Mouse (Mus musculus) gastrocnemius, postnatal 4 days (tissue): ENCODE results near the gene Phgr1. TPM values are rescaled to one million over a fixed set of nuclear protein-coding genes. Genes with fewer than 3 reads are reported as not detected.

ENCODE experiments used
- DNase-seq, 2 experiments: peaks; one replicate each; pipeline ENCODE4 v3.0.0; 2021 to 2022; ENCODE audit warnings: low spot score in 2 of 2, mixed read lengths in 2 of 2
- total RNA-seq, 2 experiments: library from RNA; stranded (reverse); gene quantifications; 2 replicates each; pipeline ENCODE4 v1.2.3; 2021

The Phgr1 gene
- total RNA-seq, 2 experiments from 2014 or later: not detected

DNA sequence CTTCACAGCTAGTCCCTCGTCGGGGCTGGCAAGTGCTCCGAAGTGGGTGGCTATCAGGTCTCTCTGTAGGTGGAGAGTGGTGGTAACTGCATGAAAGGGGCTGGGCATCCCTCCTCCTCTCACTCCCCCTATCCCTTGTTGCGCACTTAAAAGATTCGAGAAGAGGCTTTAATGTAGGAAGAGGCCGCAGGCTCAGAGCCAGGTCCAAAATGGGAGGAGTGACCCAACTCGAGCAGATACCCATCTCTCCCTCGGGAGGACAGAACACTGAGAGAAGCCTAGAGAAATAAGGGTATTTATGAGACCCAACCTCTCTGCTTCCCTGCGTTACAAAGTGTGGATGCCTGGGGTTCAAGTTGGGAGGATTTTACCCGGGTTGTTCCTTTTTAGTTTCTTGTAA is 6.5 kb downstream of the Phgr1 start:
- DNase-seq: no peak

DNA sequence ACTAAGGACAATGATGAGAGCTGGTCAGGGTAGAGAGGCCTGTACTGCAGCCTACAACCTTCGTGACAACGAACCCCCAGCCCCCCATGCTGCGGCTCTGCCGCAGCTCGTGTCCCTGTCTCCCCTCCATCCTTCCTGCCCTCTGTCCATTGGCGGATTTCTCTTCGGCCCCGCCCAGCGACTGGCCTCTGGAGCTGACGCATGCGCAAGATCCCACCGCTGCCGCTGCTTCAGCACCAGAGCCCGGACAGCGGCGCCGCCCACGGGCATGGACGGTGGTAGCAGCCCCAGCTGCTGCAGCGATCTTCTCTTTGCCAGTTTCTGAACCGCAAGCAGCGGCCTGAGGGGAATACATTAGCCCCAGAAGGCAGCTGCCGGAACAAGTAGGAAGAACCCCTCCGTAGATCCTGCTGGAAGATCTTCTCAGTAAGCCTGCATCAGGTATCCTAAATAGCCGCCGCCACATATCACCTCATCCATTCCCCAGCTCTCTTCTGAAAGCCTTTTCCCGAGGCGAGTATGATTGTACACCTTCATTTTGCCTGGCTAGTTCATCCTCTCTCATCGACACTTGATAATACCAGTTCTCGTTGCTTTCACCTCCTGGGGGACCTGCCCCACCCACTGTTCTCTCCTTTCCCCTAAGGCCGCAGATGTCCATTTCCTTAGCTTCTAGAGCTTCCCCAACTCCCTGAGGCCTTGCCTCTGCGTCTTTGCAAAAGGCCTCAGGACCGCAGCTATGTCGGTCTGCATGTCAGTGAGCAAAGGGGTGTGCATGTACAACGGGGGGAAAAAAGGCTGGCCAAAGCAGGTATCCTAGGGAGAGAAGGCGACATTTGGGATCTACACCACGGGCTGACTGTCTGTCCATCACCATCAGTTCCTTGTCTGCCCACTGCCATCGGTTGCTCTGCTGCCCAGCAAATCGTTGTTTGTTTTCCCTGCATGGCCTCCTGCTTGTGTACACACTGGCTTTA is 7.2 kb downstream of the Phgr1 start, which contains the start of gene Disp2:
Gene Disp2, plus strand, starts transcription at position 216 of the 977 bp plus-strand sequence.
- DNase-seq: peak; percentile 86 to 92

DNA sequence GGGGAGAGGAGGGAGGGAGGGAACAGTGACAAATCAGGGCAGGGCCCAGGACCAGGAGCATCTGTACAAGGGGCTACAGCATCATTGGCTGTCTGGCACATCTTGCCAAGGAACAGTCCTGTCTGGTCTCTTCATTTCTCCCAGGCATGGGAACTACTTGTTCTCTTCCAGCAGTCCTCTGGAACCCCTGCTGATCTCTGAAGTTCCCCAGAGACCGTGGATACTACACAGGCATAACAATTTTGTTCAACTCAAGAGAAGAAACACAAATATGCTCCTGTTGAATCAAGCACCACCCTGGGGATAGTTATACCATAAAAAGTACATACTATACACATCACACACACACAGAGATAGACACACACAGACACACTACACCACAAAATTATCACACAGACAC is 8.5 kb downstream of the Phgr1 start:
- DNase-seq: no peak

DNA sequence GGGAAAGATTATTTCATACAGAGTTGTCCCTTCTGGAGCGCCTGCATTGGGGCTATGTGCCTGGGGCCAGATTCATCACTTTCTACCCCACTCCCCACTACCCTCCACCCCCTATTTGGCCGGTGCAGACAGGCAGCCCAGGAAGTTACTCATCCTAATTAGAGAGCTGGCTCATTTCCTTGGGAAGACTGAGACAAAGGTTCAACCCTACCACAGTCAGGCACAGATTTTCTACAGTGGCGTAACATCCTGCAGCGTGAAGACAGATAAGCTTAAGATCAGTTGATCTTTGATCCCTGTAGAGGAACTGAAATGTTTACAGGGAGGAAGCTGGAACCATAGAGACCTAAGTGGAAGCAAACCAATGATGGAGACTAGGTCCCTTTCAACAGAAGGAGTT is 9.7 kb downstream of the Phgr1 start:
- no peak for DNase-seq

DNA sequence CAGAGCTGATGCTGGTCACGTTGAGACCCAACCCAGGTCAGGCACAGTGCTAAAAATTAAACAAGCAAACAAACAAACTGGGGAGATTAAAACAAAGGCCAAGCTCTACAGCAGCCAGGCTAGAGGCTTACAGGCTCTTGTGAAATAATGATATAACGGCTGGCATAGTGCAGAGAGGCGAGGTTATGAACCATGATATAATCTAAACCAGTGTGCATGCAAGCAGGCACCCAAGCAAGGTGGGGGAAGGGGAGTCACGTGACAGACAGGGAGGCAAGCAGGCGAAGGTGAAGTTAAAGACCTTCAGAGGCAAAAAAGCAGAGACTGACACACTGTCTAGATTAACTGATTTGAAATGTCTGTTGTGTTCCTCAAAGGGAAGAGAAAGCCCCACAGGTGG is 10.5 kb downstream of the Phgr1 start:
- DNase-seq: no peak

DNA sequence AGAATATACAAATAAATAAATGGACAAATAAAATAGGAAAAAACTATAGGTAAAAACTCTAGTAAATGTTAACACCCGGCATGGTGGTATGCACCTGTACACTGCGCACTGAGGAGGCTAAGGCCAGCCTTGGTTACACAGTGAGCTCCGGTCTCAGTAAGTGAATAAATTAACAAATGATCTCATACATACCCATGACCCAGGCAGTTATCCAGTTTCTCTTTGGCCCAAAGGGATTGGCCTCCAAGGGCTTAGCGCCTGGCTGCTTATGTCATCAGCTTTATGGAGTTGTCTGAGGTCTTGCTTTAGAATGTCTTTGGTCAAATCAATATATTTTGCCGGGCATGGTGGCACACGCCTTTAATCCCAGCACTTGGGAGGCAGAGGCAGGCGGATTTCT is 11.1 kb downstream of the Phgr1 start:
- DNase-seq: no peak

DNA sequence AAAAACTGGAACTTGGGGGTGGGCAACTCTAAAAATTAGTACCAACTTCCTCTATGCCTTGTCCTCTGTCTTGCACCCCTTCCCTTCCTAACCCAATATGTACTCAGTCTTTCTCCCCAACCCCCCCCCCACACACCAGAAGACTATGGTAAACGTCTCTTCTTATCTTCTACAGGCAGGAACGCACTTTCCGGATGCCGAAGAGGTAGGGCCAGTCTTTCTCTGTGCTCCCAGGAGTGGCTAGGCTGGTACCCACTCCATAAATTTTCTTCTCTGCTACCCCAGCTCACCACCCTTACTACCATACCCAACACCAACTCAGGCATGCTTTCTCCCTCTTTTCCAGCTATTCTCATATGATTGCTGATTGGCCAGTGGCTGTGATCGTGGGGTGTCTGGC is 14.0 kb downstream of the Phgr1 start:
- no peak for DNase-seq

DNA sequence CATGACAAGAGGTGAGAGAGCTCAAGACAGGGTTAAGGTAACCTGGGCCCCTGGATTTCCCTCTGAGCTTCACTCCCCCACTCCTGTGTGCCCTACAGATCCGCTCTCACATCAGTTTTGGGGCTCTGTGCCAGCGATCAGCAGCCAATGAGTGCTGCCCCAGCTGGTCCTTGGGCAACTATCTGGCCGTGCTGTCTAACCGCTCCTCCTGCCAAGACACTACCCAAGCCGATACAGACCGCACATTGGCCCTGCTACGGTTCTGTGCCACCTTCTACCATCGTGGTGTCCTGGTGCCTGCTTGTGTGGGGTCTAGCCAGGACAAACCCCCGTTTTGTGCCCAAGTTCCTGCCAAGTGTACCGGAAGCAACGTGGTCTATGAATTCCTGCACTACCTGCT is 16.9 kb downstream of the Phgr1 start:
- no peak for DNase-seq

DNA sequence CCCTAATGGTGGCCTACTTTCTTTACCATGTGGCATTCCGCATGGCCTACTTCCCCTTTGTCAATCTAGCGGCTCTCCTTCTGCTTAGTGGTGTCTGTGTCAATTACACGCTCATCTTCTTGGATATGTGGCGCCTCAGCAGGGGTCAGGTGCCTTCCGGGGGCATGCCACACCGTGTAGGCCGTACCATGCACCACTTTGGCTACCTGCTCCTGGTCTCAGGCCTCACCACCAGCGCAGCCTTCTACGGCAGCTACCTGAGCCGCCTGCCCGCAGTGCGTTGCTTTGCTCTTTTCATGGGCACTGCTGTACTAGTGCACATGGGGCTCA is 17.6 kb downstream of the Phgr1 start:
- no peak for DNase-seq

DNA sequence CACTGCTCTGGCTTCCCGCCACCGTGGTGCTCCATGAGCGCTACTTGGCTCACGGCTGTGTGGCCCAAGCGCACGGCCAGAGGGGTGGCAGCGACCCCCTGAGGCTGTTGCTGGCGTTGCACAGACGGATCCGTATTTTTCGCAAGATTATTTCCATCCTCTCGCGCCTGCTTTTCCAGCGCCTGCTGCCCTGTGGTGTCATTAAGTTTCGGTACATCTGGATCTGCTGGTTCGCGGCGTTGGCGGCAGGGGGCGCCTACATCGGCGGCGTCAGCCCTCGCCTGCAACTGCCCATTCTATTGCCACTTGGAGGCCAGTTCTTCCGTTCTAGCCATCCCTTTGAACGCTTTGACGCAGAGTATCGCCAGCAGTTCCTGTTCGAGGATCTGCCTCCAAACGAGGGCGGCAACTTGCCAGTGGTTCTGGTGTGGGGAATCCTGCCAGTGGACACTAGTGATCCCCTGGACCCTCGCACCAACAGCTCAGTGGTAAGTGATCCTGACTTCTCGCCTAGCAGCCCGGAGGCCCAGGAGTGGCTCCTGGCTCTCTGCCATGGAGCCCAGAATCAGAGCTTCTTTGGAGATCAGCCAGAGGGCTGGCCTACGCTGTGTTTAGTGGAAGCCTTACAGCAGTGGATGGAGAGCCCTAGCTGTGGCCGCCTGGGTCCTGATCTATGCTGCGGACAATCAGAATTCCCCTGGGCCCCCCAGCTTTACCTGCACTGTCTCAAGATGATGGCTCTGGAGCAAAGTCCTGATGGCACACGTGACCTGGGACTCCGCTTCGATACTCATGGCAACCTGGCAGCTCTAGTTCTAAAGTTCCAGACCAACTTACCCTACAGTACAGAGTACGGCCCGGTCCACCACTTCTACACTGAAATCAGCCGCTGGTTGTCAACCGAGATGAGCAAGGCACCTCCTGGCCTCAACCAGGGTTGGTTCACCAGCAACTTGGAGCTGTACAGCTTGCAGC is 18.3 kb downstream of the Phgr1 start:
- peak; percentile 42 to 68 for DNase-seq

DNA sequence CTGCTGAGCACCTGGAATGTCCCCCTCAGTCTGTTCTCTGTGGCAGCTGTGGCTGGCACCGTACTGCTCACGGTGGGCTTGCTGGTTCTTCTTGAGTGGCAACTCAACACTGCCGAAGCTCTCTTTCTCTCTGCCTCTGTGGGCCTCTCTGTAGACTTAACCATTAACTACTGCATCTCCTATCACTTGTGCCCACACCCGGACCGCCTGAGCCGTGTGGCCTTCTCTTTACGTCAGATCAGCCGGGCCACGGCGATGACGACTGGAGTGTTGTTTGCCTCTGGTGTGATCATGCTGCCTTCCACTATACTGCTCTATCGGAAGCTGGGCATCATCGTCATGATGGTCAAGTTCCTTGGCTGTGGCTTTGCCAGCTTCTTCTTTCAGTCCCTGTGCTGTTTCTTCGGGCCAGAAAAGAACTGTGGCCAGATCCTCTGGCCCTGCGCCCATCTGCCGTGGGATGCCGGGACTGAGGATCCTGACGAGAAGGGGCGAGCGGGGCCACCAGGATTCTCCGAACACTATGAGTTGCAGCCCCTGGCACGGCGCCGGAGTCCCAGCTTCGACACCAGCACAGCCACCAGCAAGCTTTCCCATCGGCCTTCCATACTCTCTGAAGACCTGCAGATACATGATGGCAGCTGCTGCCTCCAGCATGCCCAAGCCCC is 19.2 kb downstream of the Phgr1 start:
- no peak for DNase-seq

DNA sequence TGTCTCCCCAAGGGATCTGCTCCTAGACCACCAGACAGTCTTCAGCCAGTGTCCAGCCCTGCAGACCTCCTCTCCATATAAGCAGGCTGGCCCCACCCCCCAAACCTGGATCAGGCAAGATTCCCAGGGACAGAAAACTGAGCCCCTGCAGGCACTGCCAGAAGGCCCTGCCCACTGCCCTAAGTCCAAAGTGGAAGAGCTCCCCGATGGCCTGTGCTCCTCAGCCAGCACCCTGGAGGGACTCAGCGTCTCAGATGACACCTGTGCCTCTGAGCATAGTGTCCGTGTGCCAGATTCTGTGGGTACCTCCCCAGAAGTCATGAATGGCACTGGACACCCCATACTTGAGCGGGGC is 19.7 kb downstream of the Phgr1 start:
- DNase-seq: no peak

DNA sequence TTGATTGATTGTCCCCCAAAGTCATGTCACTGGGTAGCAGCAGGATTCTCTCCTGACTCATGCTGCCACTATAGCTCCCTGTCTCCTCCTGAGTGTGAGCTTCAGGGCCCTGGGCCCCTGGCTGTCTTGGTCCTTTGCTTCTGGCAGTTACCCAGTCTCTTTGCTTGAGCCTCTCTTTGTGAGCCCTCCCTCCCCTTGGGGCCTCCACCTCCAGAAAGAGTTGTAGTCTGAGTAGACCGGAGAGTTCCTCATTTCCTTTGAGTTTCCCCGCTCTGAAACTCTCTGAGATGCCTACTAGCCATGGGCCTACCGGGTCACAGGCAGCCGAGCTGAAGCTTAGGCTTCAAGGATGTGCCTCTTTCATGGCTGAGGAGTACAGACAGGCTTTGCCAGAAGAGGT is 21.1 kb downstream of the Phgr1 start:
- no peak for DNase-seq

DNA sequence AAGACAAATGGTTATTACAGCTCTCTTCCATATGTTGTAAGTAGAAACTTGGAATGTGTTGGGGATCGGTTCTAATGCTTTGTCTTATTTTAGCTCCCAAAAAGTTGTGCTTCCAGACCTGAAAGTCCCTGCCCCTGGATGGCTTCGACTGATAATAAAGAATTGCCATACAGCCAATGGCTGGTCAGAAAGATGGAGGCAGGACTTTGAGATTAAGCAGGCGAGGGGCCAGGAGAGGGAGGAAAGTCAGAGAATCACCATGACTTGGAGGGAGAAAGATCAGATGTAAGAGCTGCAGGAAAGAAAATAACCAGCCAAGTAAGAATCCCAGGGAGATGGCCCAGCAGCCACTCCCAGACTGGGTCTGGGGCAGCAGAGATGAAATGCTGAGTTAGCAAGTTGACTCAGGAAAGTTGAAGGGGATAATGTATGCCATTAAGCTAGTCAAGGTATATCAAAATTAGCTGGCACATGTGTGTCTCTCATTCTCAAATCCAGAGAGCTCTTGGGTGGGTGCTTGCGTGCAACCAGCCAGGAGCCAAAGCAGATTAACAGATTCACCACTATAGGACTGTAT is 30.1 kb downstream of the Phgr1 start:
- no peak for DNase-seq

DNA sequence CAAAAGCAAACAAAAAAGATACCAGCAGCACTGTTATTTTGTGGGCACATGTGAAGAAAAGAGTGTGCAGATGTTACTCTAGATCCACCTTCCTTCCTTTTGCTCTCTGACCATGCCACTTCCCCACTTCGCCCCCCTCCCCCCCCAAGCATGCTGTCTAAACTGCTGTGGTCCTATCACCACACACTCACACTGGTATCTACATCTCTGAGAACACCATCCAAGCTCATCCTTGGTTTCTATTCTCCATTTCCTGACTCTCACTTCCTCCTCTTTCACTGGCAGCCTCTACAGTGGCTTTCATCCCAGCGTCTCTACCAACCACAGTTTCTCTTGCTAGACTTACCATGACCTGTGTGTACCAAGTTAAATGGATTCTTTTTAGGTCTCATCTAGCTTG is 31.9 kb downstream of the Phgr1 start:
- no peak for DNase-seq

DNA sequence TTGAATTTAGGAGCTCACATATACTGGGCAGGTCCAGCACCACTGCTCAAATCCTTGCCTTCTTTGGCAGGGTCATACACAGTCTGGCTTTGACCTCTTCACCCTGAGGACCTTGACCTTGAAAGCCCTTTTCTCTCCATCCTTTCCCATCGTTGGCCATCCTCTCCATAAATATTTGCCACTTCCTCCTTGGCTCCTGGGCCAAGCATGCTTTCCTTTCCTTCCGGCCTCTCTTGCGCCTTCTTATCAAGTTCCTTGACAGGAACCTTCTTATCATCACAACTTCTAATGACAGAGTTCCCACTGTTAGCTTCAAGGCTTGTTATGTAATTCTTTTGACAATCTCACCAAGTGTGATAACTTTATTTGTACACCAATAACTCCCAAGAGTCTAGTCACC is 32.6 kb downstream of the Phgr1 start:
- DNase-seq: no peak

DNA sequence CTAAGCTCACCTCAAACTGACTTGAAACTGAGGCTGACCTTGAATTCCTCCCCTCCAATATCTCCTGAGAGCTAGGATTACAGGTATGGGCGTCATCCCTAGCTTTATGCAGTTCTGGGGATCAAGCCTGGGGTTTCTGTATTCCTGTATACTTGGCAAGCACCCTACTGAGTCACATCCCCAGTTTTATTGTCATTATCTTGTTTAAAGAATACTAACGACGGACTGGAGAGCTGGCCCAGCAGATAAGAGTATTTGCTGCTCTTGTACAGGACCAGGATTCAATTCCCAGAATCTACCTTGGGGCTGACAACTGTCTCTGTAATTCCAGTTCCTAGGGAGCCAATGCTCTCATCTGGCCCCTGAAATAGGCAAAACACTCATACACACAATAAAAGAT is 33.2 kb downstream of the Phgr1 start:
- no peak for DNase-seq

DNA sequence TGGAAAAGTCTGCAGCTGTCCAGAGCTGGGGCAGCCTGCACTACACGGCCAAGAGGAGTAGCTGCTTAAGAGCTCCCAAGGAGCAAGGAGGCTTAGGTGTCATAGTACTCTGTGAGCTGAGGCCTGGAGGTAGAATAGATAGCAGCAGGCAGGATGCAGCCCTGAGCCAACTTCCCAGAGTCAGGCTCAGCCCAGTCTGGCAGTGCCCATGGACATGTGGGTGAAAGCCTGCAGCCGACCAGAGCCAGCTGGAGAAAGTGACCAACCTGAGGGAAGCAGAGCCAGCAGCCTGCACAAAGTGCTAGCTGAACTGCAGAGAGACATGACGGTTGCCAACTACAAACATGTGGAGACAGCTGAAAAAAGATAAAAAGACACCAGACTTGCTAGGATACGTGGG is 34.3 kb downstream of the Phgr1 start:
- DNase-seq: peak in 1 of 2 experiments; percentile 21

DNA sequence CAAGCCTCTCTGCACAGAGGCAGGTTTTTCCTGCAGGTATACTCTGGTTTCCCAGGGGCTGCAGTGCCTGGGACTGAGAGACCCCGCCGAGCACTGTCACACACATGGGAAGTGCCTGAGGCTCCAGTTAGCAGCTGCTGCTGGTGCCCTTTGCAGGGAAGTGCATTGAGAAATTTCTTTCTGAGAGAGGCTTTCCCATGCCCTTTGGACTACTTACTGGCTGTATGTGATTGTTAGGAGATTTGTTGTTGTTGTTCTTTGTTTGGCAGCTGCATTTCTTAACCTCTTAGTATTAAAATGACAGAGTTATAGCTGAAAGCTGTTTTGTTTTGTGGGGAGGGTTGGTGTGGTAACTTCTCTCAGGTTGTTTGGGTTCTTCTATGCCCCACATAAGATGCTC is 38.3 kb downstream of the Phgr1 start:
- DNase-seq: no peak

DNA sequence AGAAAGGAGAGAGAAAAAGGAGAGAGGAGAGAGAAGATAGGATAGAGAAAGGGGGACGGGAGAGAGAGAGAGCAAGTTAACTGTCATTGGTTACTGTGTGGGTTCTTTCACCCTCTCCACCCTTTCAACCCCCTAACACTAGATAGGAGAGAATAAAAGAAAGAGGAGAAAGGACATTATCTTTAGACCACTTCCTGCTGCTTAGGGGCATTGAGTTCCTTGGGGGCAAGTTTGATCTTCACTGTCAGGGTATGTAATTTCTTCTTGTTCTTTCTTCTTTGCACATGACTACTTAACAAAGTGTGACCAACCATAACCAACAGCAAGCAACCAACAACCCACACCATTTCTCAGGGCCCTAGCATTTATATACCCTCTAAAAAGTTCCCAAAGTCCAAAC is 40.2 kb downstream of the Phgr1 start:
- no peak for DNase-seq
